Mouse (Mus musculus): ENCODE results near the gene Lsm2.

- TF ChIP-seq CTCF (IDR thresholded peaks at IDR 0.05; ENCODE audit: insufficient read depth, low read length): no peak
- TF ChIP-seq POLR2A (IDR thresholded peaks at IDR 0.05; ENCODE audit: borderline replicate concordance, extremely low read depth, low read depth, low read length): no peak
These were observed 53.2 kb downstream of the Lsm2 start for GRCm38 (mm10) chr17:35034896-35035295.

Measured in lung, adult 2 months (tissue).